Mouse (Mus musculus): ENCODE measurements around the gene Cpne8. TPM values are rescaled to one million over a fixed set of nuclear protein-coding genes. Genes with fewer than 3 reads are reported as not detected.

Cpne8 gene
- 4.2 and 5.4 TPM in 2 replicates for polyA plus RNA-seq (2014; fragmentation: Nextera tagmentation; extraction: Ambion mirVana)

GRCm38 (mm10) chr15:90678985-90679759 is at the start of gene Cpne8:
Gene Cpne8, minus strand, starts transcription at chr15:90679432.
- no peaks in the 10 kb centered on the region for H3K4me1 ChIP-seq (ENCODE audit: control insufficient read depth, insufficient read depth, low read length)
- peak; percentile 61; the same call in 1 of the 2 replicates for ATAC-seq (replicated peaks; ENCODE audit: insufficient number of reproducible peaks, low FRiP score, low TSS enrichment)
- H3K27ac ChIP-seq (ENCODE audit: low read depth, low read length): no peak within 1 kb of the TSS

GRCm38 (mm10) chr15:90717717-90718116 is 38.5 kb upstream of the Cpne8 start:
- WGBS (ENCODE audit: insufficient replicate concordance): 80% methylated on average over 4 of the region's 4 CpGs
- no peaks in the 10 kb centered on the region for H3K36me3 ChIP-seq (ENCODE audit: control insufficient read depth, insufficient read depth, low read length)
- no peak for ATAC-seq (replicated peaks; ENCODE audit: insufficient number of reproducible peaks, low FRiP score, low TSS enrichment)
- no peak overlapping the region for H3K27ac ChIP-seq (ENCODE audit: low read depth, low read length)
- H3K9ac ChIP-seq (ENCODE audit: low read depth, low read length): no peak overlapping the region
- H3K4me3 ChIP-seq (ENCODE audit: low read depth, low read length): no peak overlapping the region
- no peaks in the 10 kb centered on the region for H3K4me1 ChIP-seq (ENCODE audit: control insufficient read depth, insufficient read depth, low read length)
- H3K9me3 ChIP-seq (replicated peaks; ENCODE audit: control insufficient read depth, low read length): no peaks in the 10 kb centered on the region
- no peak overlapping the region for H3K4me2 ChIP-seq
- H3K27me3 ChIP-seq (ENCODE audit: control insufficient read depth, insufficient read depth, low read length): no peaks in the 10 kb centered on the region

More at GRCm38 (mm10) chr15:90678985-90679759, at the start of gene Cpne8:
- H3K27me3 ChIP-seq (ENCODE audit: control insufficient read depth, insufficient read depth, low read length): no peaks in the 10 kb centered on the region; the same call in 1 of the 2 replicates
- peak within 1 kb of the TSS; percentile 57 for H3K9ac ChIP-seq (ENCODE audit: low read depth, low read length)
- H3K4me2 ChIP-seq: peak within 1 kb of the TSS; percentile 98
- H3K36me3 ChIP-seq (ENCODE audit: control insufficient read depth, insufficient read depth, low read length): no peaks in the 10 kb centered on the region
- H3K4me3 ChIP-seq (ENCODE audit: low read depth, low read length): peak within 1 kb of the TSS; percentile 69
- WGBS (ENCODE audit: insufficient replicate concordance): under 1% methylated on average over 38 of the region's 56 CpGs
- H3K9me3 ChIP-seq (replicated peaks; ENCODE audit: control insufficient read depth, low read length): no peaks in the 10 kb centered on the region

- H3K4me3 ChIP-seq (ENCODE audit: low read depth, low read length): no peak overlapping the region
- 83% methylated on average over 7 of the region's 7 CpGs for WGBS (ENCODE audit: insufficient replicate concordance)
- no peaks in the 10 kb centered on the region for H3K4me1 ChIP-seq (ENCODE audit: control insufficient read depth, insufficient read depth, low read length)
- H3K27me3 ChIP-seq (ENCODE audit: control insufficient read depth, insufficient read depth, low read length): no peaks in the 10 kb centered on the region
- H3K9me3 ChIP-seq (replicated peaks; ENCODE audit: control insufficient read depth, low read length): no peaks in the 10 kb centered on the region
- H3K9ac ChIP-seq (ENCODE audit: low read depth, low read length): no peak overlapping the region
- no peak overlapping the region for H3K27ac ChIP-seq (ENCODE audit: low read depth, low read length)
- no peak for ATAC-seq (replicated peaks; ENCODE audit: insufficient number of reproducible peaks, low FRiP score, low TSS enrichment)
- no peak overlapping the region for H3K4me2 ChIP-seq
- no peaks in the 10 kb centered on the region for H3K36me3 ChIP-seq (ENCODE audit: control insufficient read depth, insufficient read depth, low read length)
These were observed 30.1 kb upstream of the Cpne8 start for GRCm38 (mm10) chr15:90709296-90709695.

GRCm38 (mm10) chr15:90704314-90704713 is 25.1 kb upstream of the Cpne8 start:
- no peaks in the 10 kb centered on the region for H3K36me3 ChIP-seq (ENCODE audit: control insufficient read depth, insufficient read depth, low read length)
- H3K9me3 ChIP-seq (replicated peaks; ENCODE audit: control insufficient read depth, low read length): no peaks in the 10 kb centered on the region
- H3K4me2 ChIP-seq: no peak overlapping the region
- no peaks in the 10 kb centered on the region for H3K4me1 ChIP-seq (ENCODE audit: control insufficient read depth, insufficient read depth, low read length)
- H3K4me3 ChIP-seq (ENCODE audit: low read depth, low read length): no peak overlapping the region
- WGBS (ENCODE audit: insufficient replicate concordance): 64% methylated on average over 5 of the region's 5 CpGs
- ATAC-seq (replicated peaks; ENCODE audit: insufficient number of reproducible peaks, low FRiP score, low TSS enrichment): no peak
- no peaks in the 10 kb centered on the region for H3K27me3 ChIP-seq (ENCODE audit: control insufficient read depth, insufficient read depth, low read length)
- no peak overlapping the region for H3K9ac ChIP-seq (ENCODE audit: low read depth, low read length)
- no peak overlapping the region for H3K27ac ChIP-seq (ENCODE audit: low read depth, low read length)

- Histone ChIP-seq H3K4me3 (ENCODE audit: low read depth, low read length) (no peak overlapping the region), H3K36me3 (ENCODE audit: control insufficient read depth, insufficient read depth, low read length) (no peaks in the 10 kb centered on the region), H3K27ac (ENCODE audit: low read depth, low read length) (no peak overlapping the region), H3K9ac (ENCODE audit: low read depth, low read length) (no peak overlapping the region), H3K9me3 (replicated peaks; ENCODE audit: control insufficient read depth, low read length) (no peaks in the 10 kb centered on the region), H3K4me1 (ENCODE audit: control insufficient read depth, insufficient read depth, low read length) (no peaks in the 10 kb centered on the region), H3K27me3 (ENCODE audit: control insufficient read depth, insufficient read depth, low read length) (no peaks in the 10 kb centered on the region), H3K4me2 (no peak overlapping the region)
- no peak for ATAC-seq (replicated peaks; ENCODE audit: insufficient number of reproducible peaks, low FRiP score, low TSS enrichment)
- 74% methylated on average over 11 of the region's 11 CpGs for WGBS (ENCODE audit: insufficient replicate concordance)
These were observed 24.4 kb upstream of the Cpne8 start for GRCm38 (mm10) chr15:90703502-90704232.

- Histone ChIP-seq H3K9me3 (replicated peaks; ENCODE audit: control insufficient read depth, low read length) (no peaks in the 10 kb centered on the region; the same call in 1 of the 2 replicates), H3K27ac (ENCODE audit: low read depth, low read length) (no peak overlapping the region), H3K4me1 (ENCODE audit: control insufficient read depth, insufficient read depth, low read length) (no peaks in the 10 kb centered on the region), H3K4me3 (ENCODE audit: low read depth, low read length) (no peak overlapping the region), H3K9ac (ENCODE audit: low read depth, low read length) (no peak overlapping the region), H3K36me3 (ENCODE audit: control insufficient read depth, insufficient read depth, low read length) (no peaks in the 10 kb centered on the region), H3K4me2 (no peak overlapping the region), H3K27me3 (ENCODE audit: control insufficient read depth, insufficient read depth, low read length) (no peaks in the 10 kb centered on the region)
- 68% methylated on average over 6 of the region's 6 CpGs for WGBS (ENCODE audit: insufficient replicate concordance)
- ATAC-seq (replicated peaks; ENCODE audit: insufficient number of reproducible peaks, low FRiP score, low TSS enrichment): no peak
These were observed 7.5 kb upstream of the Cpne8 start for GRCm38 (mm10) chr15:90686770-90687169.

- WGBS (ENCODE audit: insufficient replicate concordance): 3% methylated on average over 36 of the region's 36 CpGs
- Histone ChIP-seq H3K27ac (ENCODE audit: low read depth, low read length) (no peak overlapping the region), H3K4me3 (ENCODE audit: low read depth, low read length) (peak overlapping the region; percentile 69)
These were observed 738 bp upstream of the Cpne8 start for GRCm38 (mm10) chr15:90679760-90680579.

GRCm38 (mm10) chr15:90678488-90678887 is 744 bp downstream of the Cpne8 start:
- H3K4me1 ChIP-seq (ENCODE audit: control insufficient read depth, insufficient read depth, low read length): no peaks in the 10 kb centered on the region
- H3K27ac ChIP-seq (ENCODE audit: low read depth, low read length): no peak overlapping the region
- H3K4me2 ChIP-seq: peak overlapping the region; percentile 98
- ATAC-seq (replicated peaks; ENCODE audit: insufficient number of reproducible peaks, low FRiP score, low TSS enrichment): no peak
- peak overlapping the region; percentile 69 for H3K4me3 ChIP-seq (ENCODE audit: low read depth, low read length)
- no peaks in the 10 kb centered on the region for H3K9me3 ChIP-seq (replicated peaks; ENCODE audit: control insufficient read depth, low read length)
- no peaks in the 10 kb centered on the region; the same call in 1 of the 2 replicates for H3K27me3 ChIP-seq (ENCODE audit: control insufficient read depth, insufficient read depth, low read length)
- no peaks in the 10 kb centered on the region for H3K36me3 ChIP-seq (ENCODE audit: control insufficient read depth, insufficient read depth, low read length)
- 3% methylated on average over 19 of the region's 19 CpGs for WGBS (ENCODE audit: insufficient replicate concordance)
- no peak overlapping the region for H3K9ac ChIP-seq (ENCODE audit: low read depth, low read length)

More at GRCm38 (mm10) chr15:90679760-90680579, 738 bp upstream of the Cpne8 start:
- Histone ChIP-seq H3K9me3 (replicated peaks; ENCODE audit: control insufficient read depth, low read length) (no peaks in the 10 kb centered on the region), H3K4me2 (peak overlapping the region; percentile 98), H3K36me3 (ENCODE audit: control insufficient read depth, insufficient read depth, low read length) (no peaks in the 10 kb centered on the region), H3K4me1 (ENCODE audit: control insufficient read depth, insufficient read depth, low read length) (no peaks in the 10 kb centered on the region), H3K27me3 (ENCODE audit: control insufficient read depth, insufficient read depth, low read length) (no peaks in the 10 kb centered on the region; the same call in 1 of the 2 replicates), H3K9ac (ENCODE audit: low read depth, low read length) (peak overlapping the region; percentile 57)
- ATAC-seq (replicated peaks; ENCODE audit: insufficient number of reproducible peaks, low FRiP score, low TSS enrichment): peak; percentile 74

Measured in heart, embryonic 11.5 days (tissue).